Mouse (Mus musculus) embryonic fibroblast, embryonic 13.5 days (primary cell): ENCODE results near the gene Cngb1.

Source experiments
- CTCF ChIP-seq: IDR thresholded peaks from 2 replicates; pipeline ENCODE4 v1.5.1; 2011; ENCODE audit warnings: mild to moderate bottlenecking, control low read depth, low read length, moderate library complexity, borderline replicate concordance; ENCODE audit not compliant: insufficient read depth
- POLR2A ChIP-seq: IDR thresholded peaks from 2 replicates; pipeline ENCODE4 v1.6.1; 2011; ENCODE audit warnings: low read depth, mild to moderate bottlenecking, control low read depth, low read length, moderate library complexity

- no peak for TF ChIP-seq POLR2A
- no peak for TF ChIP-seq CTCF
Observed at GRCm38 (mm10) chr8:95191497-95192175, 114.7 kb downstream of the Cngb1 start.
